Mouse (Mus musculus) heart, embryonic 14.5 days (tissue): ENCODE data around the gene Lrrc27. TPM values are rescaled to one million over a fixed set of nuclear protein-coding genes. Genes with fewer than 3 reads are reported as not detected.

Experiments
- ATAC-seq: fragments of 200-750 bp; cut with Nextera tagmentation; 2 replicates; pipeline ENCODE4 v1.8.0; 2017; ENCODE audit warnings: low read depth, moderate TSS enrichment; ENCODE audit not compliant: insufficient number of reproducible peaks, insufficient read depth, low FRiP score
- H3K27ac ChIP-seq, 2 experiments: fragments of 200-500 bp in 1 of 2; fragments of 300-500 bp in 1 of 2; sonication (generic) in 1 of 2; replicated peaks in 1 of 2; 2 replicates each; pipeline ENCODE4 v1.5.1; 2012 to 2014; ENCODE audit warnings: low read depth in 2 of 2, low read length in 2 of 2, control low read depth in 1 of 2, mild to moderate bottlenecking in 1 of 2, mixed read lengths in 1 of 2; ENCODE audit not compliant: control insufficient read depth in 1 of 2, insufficient read depth in 1 of 2
- H3K27me3 ChIP-seq: fragments of 300-500 bp; sonication (generic); 2 replicates; pipeline ENCODE4 v1.6.1; 2014; ENCODE audit warnings: mild to moderate bottlenecking, low read length, control low read depth; ENCODE audit not compliant: control insufficient read depth, insufficient read depth
- H3K36me3 ChIP-seq: fragments of 300-500 bp; sonication (generic); 2 replicates; pipeline ENCODE4 v1.6.1; 2014; ENCODE audit warnings: mild to moderate bottlenecking, control low read depth, low read length, mixed read lengths; ENCODE audit not compliant: control insufficient read depth, insufficient read depth
- H3K4me1 ChIP-seq, 2 experiments: fragments of 200-500 bp in 1 of 2; fragments of 300-500 bp in 1 of 2; sonication (generic) in 1 of 2; 2 replicates each; pipeline ENCODE4 v1.6.1; 2012 to 2014; ENCODE audit warnings: low read length in 2 of 2, control low read depth in 1 of 2, mixed read lengths in 1 of 2; ENCODE audit not compliant: control insufficient read depth in 2 of 2, insufficient read depth in 2 of 2
- H3K4me2 ChIP-seq: fragments of 300-500 bp; sonication (generic); 2 replicates; pipeline ENCODE4 v1.6.1; 2014; ENCODE audit warnings: mild to moderate bottlenecking, low read length
- H3K4me3 ChIP-seq, 2 experiments: fragments of 200-500 bp in 1 of 2; fragments of 300-500 bp in 1 of 2; sonication (generic) in 1 of 2; 2 replicates each; pipeline ENCODE4 v1.5.1; 2012 to 2014; ENCODE audit warnings: low read length in 2 of 2, mild to moderate bottlenecking in 2 of 2, control low read depth in 1 of 2, low read depth in 1 of 2, moderate library complexity in 1 of 2; ENCODE audit not compliant: control insufficient read depth in 1 of 2, insufficient read depth in 1 of 2
- H3K9ac ChIP-seq: fragments of 300-500 bp; sonication (generic); 2 replicates; pipeline ENCODE4 v1.6.1; 2014; ENCODE audit warnings: mild to moderate bottlenecking, low read length
- H3K9me3 ChIP-seq: fragments of 300-500 bp; sonication (generic); 2 replicates; pipeline ENCODE4 v1.6.1; 2016; ENCODE audit warnings: low read length, control low read depth; ENCODE audit not compliant: control insufficient read depth
- WGBS: fragments of 180-500 bp; shearing (Covaris S2); extraction: QIAGEN DNeasy Blood & Tissue Kit; methylation state at CpG from one replicate; pipeline ENCODE4 v1.1.7; 2014; 5-methylcytosine and 5-hydroxymethylcytosine counted together
- polyA plus RNA-seq: library from polyadenylated mRNA; unstranded; fragments of >200 nt; fragmentation: Nextera tagmentation; extraction: Ambion mirVana; gene quantifications from 2 replicates; pipeline ENCODE4 v1.2.1, GENCODE M21; 2014

Gene Lrrc27
- polyA plus RNA-seq, 1 experiment from 2014 or later, result 2.7 TPM

GRCm38 (mm10) chr7:139266886-139267870 lies 54.4 kb downstream of the Lrrc27 start:
- H3K27ac ChIP-seq, result peak overlapping the region; percentile 61 to 70
- H3K36me3 ChIP-seq, result peaks cover 10% of the 10 kb centered on the region
- peak overlapping the region; percentile 18; the same call in 1 of the 2 replicates for H3K9ac ChIP-seq
- H3K9me3 ChIP-seq, result no peaks in the 10 kb centered on the region
- no peaks in the 10 kb centered on the region for H3K27me3 ChIP-seq
- WGBS, result 45% methylated on average over 8 of the region's 8 CpGs
- H3K4me3 ChIP-seq, result no peak overlapping the region
- no peak overlapping the region for H3K4me2 ChIP-seq
- ATAC-seq, result no peak
- H3K4me1 ChIP-seq, result peaks cover 38 to 51% of the 10 kb centered on the region in 2 experiments

GRCm38 (mm10) chr7:139270738-139271137 lies 58.0 kb downstream of the Lrrc27 start:
- Histone ChIP-seq H3K27me3 (no peaks in the 10 kb centered on the region), H3K36me3 (peaks cover 10% of the 10 kb centered on the region), H3K4me1 (peaks cover 51 to 60% of the 10 kb centered on the region in 2 experiments), H3K9ac (no peak overlapping the region), H3K4me3 (no peak overlapping the region), H3K9me3 (no peaks in the 10 kb centered on the region), H3K4me2 (no peak overlapping the region), H3K27ac (no peak overlapping the region)
- no peak for ATAC-seq
- WGBS, result 86% methylated on average over 1 of the region's 1 CpGs

- H3K9me3 ChIP-seq, result no peaks in the 10 kb centered on the region
- H3K4me1 ChIP-seq, result peaks cover 41 to 49% of the 10 kb centered on the region in 2 experiments
- no peak for ATAC-seq
- 45% methylated on average over 5 of the region's 5 CpGs for WGBS
- H3K4me3 ChIP-seq, result no peak overlapping the region
- H3K27ac ChIP-seq, result peak overlapping the region in 1 of 2 experiments; percentile 91; a peak in 2 of 4 replicates
- H3K4me2 ChIP-seq, result no peak overlapping the region
- no peaks in the 10 kb centered on the region for H3K27me3 ChIP-seq
- peaks cover 4% of the 10 kb centered on the region for H3K36me3 ChIP-seq
- no peak overlapping the region for H3K9ac ChIP-seq
These were observed 59.1 kb downstream of the Lrrc27 start for GRCm38 (mm10) chr7:139271871-139272270.

GRCm38 (mm10) chr7:139272639-139273396 lies 60.0 kb downstream of the Lrrc27 start:
- H3K9ac ChIP-seq, result peak overlapping the region; percentile 44
- peak; percentile 17 for ATAC-seq
- H3K4me2 ChIP-seq, result peak overlapping the region; percentile 26

GRCm38 (mm10) chr7:139273397-139273719 lies 60.6 kb downstream of the Lrrc27 start:
- peak; percentile 82 for ATAC-seq
- WGBS, result 0% methylated on average over 2 of the region's 2 CpGs
- peak overlapping the region; percentile 38 for H3K4me2 ChIP-seq
- peaks cover 34 to 38% of the 10 kb centered on the region in 2 experiments for H3K4me1 ChIP-seq
- H3K27me3 ChIP-seq, result no peaks in the 10 kb centered on the region
- H3K27ac ChIP-seq, result peak overlapping the region; percentile 91 to 92
- H3K36me3 ChIP-seq, result no peaks in the 10 kb centered on the region; the same call in 1 of the 2 replicates
- no peaks in the 10 kb centered on the region for H3K9me3 ChIP-seq
- no peak overlapping the region for H3K4me3 ChIP-seq
- peak overlapping the region; percentile 63 for H3K9ac ChIP-seq

More at GRCm38 (mm10) chr7:139272639-139273396, 60.0 kb downstream of the Lrrc27 start:
- 24% methylated on average over 1 of the region's 1 CpGs for WGBS
- Histone ChIP-seq H3K9me3 (no peaks in the 10 kb centered on the region), H3K27me3 (no peaks in the 10 kb centered on the region), H3K4me1 (peaks cover 34 to 40% of the 10 kb centered on the region in 2 experiments), H3K27ac (peak overlapping the region; percentile 91 to 92), H3K36me3 (no peaks in the 10 kb centered on the region; the same call in 1 of the 2 replicates), H3K4me3 (no peak overlapping the region)

GRCm38 (mm10) chr7:139275586-139275985 lies 62.8 kb downstream of the Lrrc27 start:
- H3K9me3 ChIP-seq, result no peaks in the 10 kb centered on the region
- no peaks in the 10 kb centered on the region for H3K27me3 ChIP-seq
- 47% methylated on average over 10 of the region's 10 CpGs for WGBS
- no peak overlapping the region for H3K4me3 ChIP-seq
- H3K4me1 ChIP-seq, result peaks cover 41 to 42% of the 10 kb centered on the region in 2 experiments
- H3K4me2 ChIP-seq, result no peak overlapping the region
- no peaks in the 10 kb centered on the region for H3K36me3 ChIP-seq
- ATAC-seq, result no peak
- H3K27ac ChIP-seq, result peak overlapping the region in 1 of 2 experiments; percentile 33; a peak in 1 of 4 replicates
- H3K9ac ChIP-seq, result no peak overlapping the region

- H3K36me3 ChIP-seq, result no peaks in the 10 kb centered on the region
- H3K27me3 ChIP-seq, result no peaks in the 10 kb centered on the region
- H3K9ac ChIP-seq, result no peak overlapping the region
- 90% methylated on average over 10 of the region's 10 CpGs for WGBS
- H3K9me3 ChIP-seq, result no peaks in the 10 kb centered on the region
- no peak overlapping the region for H3K27ac ChIP-seq
- H3K4me1 ChIP-seq, result peaks cover 41 to 46% of the 10 kb centered on the region in 2 experiments
- no peak for ATAC-seq
- no peak overlapping the region for H3K4me3 ChIP-seq
- H3K4me2 ChIP-seq, result no peak overlapping the region
These were observed 63.4 kb downstream of the Lrrc27 start for GRCm38 (mm10) chr7:139276150-139276549.
